In genomic region chr17:22352794-22353193, GRCm38 (mm10) we compare ENCODE assay signal across 8 mouse cellular contexts. TPM values are rescaled to one million over a fixed set of nuclear protein-coding genes. Genes with fewer than 3 reads are reported as not detected.
DNase-seq lines count a peak whose midpoint lies in the region; ATAC-seq and TF ChIP-seq lines count a peak whose summit lies in the region.

No protein-coding gene starts in this region.

- H3K9ac ChIP-seq in forebrain, postnatal 0 days: no peak overlapping the region
- no peak overlapping the region for H3K9ac ChIP-seq in embryonic facial prominence, embryonic 14.5 days (ENCODE audit: low read depth, low read length)

- peaks cover 16% of the 10 kb centered on the region for H3K36me3 ChIP-seq in forebrain, postnatal 0 days (ENCODE audit: insufficient read depth)
- peaks cover 84% of the 10 kb centered on the region for H3K36me3 ChIP-seq in forebrain, embryonic 10.5 days (replicated peaks)
- peaks cover 26% of the 10 kb centered on the region for H3K36me3 ChIP-seq in embryonic facial prominence, embryonic 14.5 days (ENCODE audit: control insufficient read depth, insufficient read depth, low read length)

- H3K27ac ChIP-seq in forebrain, postnatal 0 days (ENCODE audit: low read depth, low read length): no peak overlapping the region
- no peak overlapping the region for H3K27ac ChIP-seq in forebrain, embryonic 10.5 days
- H3K27ac ChIP-seq in embryonic facial prominence, embryonic 14.5 days (replicated peaks; ENCODE audit: low read depth, low read length): no peak overlapping the region

- peak; percentile 71 for TF ChIP-seq CTCF in forebrain, postnatal 0 days (IDR thresholded peaks at IDR 0.05; ENCODE audit: low read depth)

- no peaks in the 10 kb centered on the region for H3K9me3 ChIP-seq in forebrain, postnatal 0 days (ENCODE audit: low read length)
- no peaks in the 10 kb centered on the region for H3K9me3 ChIP-seq in forebrain, embryonic 10.5 days
- no peaks in the 10 kb centered on the region for H3K9me3 ChIP-seq in embryonic facial prominence, embryonic 14.5 days (ENCODE audit: control insufficient read depth, low read length)

- no peaks in the 10 kb centered on the region for H3K27me3 ChIP-seq in forebrain, postnatal 0 days (ENCODE audit: insufficient read depth, low read length)
- H3K27me3 ChIP-seq in forebrain, embryonic 10.5 days (ENCODE audit: poor library complexity, severe bottlenecking): no peaks in the 10 kb centered on the region
- H3K27me3 ChIP-seq in embryonic facial prominence, embryonic 14.5 days (replicated peaks; ENCODE audit: control insufficient read depth, insufficient read depth, low read length): no peaks in the 10 kb centered on the region

- no peaks in the 10 kb centered on the region for H3K4me1 ChIP-seq in forebrain, postnatal 0 days (ENCODE audit: insufficient read depth)
- no peaks in the 10 kb centered on the region for H3K4me1 ChIP-seq in forebrain, embryonic 10.5 days
- no peaks in the 10 kb centered on the region for H3K4me1 ChIP-seq in embryonic facial prominence, embryonic 14.5 days (ENCODE audit: control insufficient read depth, insufficient read depth, low read length)

- no peak overlapping the region for H3K4me2 ChIP-seq in forebrain, postnatal 0 days (ENCODE audit: low read depth)
- H3K4me2 ChIP-seq in embryonic facial prominence, embryonic 14.5 days (ENCODE audit: low read depth, low read length): no peak overlapping the region

- H3K4me3 ChIP-seq in forebrain, postnatal 0 days (ENCODE audit: low read depth, low read length): no peak overlapping the region
- H3K4me3 ChIP-seq in forebrain, embryonic 10.5 days: no peak overlapping the region
- H3K4me3 ChIP-seq in embryonic facial prominence, embryonic 14.5 days (ENCODE audit: low read depth, low read length): no peak overlapping the region

- DNase-seq in forebrain, postnatal 0 days: peak; percentile 24
- no peak for DNase-seq in forebrain, embryonic 10.5 days (ENCODE audit: extremely low spot score, low spot score)
- DNase-seq in testis, postnatal 10 days (ENCODE audit: low spot score): peak; percentile 44
- DNase-seq in testis, postnatal 14 days (ENCODE audit: low spot score): no peak
- DNase-seq in embryonic facial prominence, embryonic 14.5 days (ENCODE audit: low spot score): peak; percentile 27
- peak; percentile 53 to 71 for DNase-seq in kidney, postnatal 36 days
- peak; percentile 37 for DNase-seq in mesoderm, embryonic 11.5 days (ENCODE audit: low read depth, low spot score)
- no peak for DNase-seq in cerebellum, adult 9-11 months

- ATAC-seq in forebrain, postnatal 0 days: no peak
- no peak for ATAC-seq in embryonic facial prominence, embryonic 14.5 days (ENCODE audit: low read depth)

RNA-seq across cellular contexts. Expression of gene Zfp944, which starts 8.4 kb away (rescaled TPM):
- 12.1 and 12.9 TPM in 2 replicates for total RNA-seq in forebrain, postnatal 0 days (2014; rRNA removed)
- 10.1 and 11.6 TPM in 2 replicates for polyA plus RNA-seq in forebrain, postnatal 0 days (2015; fragmentation: Nextera tagmentation; extraction: Ambion mirVana)
- polyA plus RNA-seq in forebrain, embryonic 10.5 days (2016; fragmentation: Nextera tagmentation; extraction: Ambion mirVana): 14.4 and 16.0 TPM in 2 replicates
- 14.1 and 14.9 TPM in 2 replicates for polyA plus RNA-seq in embryonic facial prominence, embryonic 14.5 days (2014; fragmentation: Nextera tagmentation; extraction: Ambion mirVana)

RNA-seq across cellular contexts. Expression of gene Zfp758, which starts 8.5 kb away (rescaled TPM):
- 10.0 and 10.7 TPM in 2 replicates for total RNA-seq in forebrain, postnatal 0 days (2014; rRNA removed)
- polyA plus RNA-seq in forebrain, postnatal 0 days (2015; fragmentation: Nextera tagmentation; extraction: Ambion mirVana): 3.8 and 6.3 TPM in 2 replicates
- 6.5 and 7.9 TPM in 2 replicates for polyA plus RNA-seq in forebrain, embryonic 10.5 days (2016; fragmentation: Nextera tagmentation; extraction: Ambion mirVana)
- polyA plus RNA-seq in embryonic facial prominence, embryonic 14.5 days (2014; fragmentation: Nextera tagmentation; extraction: Ambion mirVana): 10.4 and 10.7 TPM in 2 replicates

RNA-seq across cellular contexts. Expression of gene CT030661.1, which starts 38.2 kb away (rescaled TPM):
- total RNA-seq in forebrain, postnatal 0 days (2014; rRNA removed): 12.8 and 17.9 TPM in 2 replicates
- 8.6 and 11.0 TPM in 2 replicates for polyA plus RNA-seq in forebrain, postnatal 0 days (2015; fragmentation: Nextera tagmentation; extraction: Ambion mirVana)
- polyA plus RNA-seq in forebrain, embryonic 10.5 days (2016; fragmentation: Nextera tagmentation; extraction: Ambion mirVana): 8.4 and 9.6 TPM in 2 replicates
- 13.6 and 13.7 TPM in 2 replicates for polyA plus RNA-seq in embryonic facial prominence, embryonic 14.5 days (2014; fragmentation: Nextera tagmentation; extraction: Ambion mirVana)

Comparison
In these comparisons a context has a peak if more than half of its experiments do, and no peak if none do; other contexts are left out.
1. DNase-seq: peak in forebrain, postnatal 0 days (single experiment), testis, postnatal 10 days (single experiment), embryonic facial prominence, embryonic 14.5 days (single experiment), kidney, postnatal 36 days (2 of 2) and mesoderm, embryonic 11.5 days (single experiment); none in forebrain, embryonic 10.5 days (single experiment), testis, postnatal 14 days (single experiment) and cerebellum, adult 9-11 months (single experiment).